Mouse (Mus musculus) heart, embryonic 15.5 days (tissue): Measurements from ENCODE around the gene Eefsec. TPM values are rescaled to one million over a fixed set of nuclear protein-coding genes. Genes with fewer than 3 reads are reported as not detected.

Experiments used
- ATAC-seq: fragments of 200-750 bp; cut with Nextera tagmentation; replicated peaks from 2 replicates; pipeline ENCODE4 v1.8.0; 2017; ENCODE audit warnings: low read depth, moderate TSS enrichment; ENCODE audit not compliant: insufficient number of reproducible peaks, insufficient read depth, low FRiP score
- H3K27ac ChIP-seq: fragments of 300-500 bp; sonication (generic); 2 replicates; pipeline ENCODE4 v1.5.1; 2015; ENCODE audit warnings: mild to moderate bottlenecking, inconsistent platforms
- H3K27me3 ChIP-seq: fragments of 300-500 bp; sonication (generic); 2 replicates; pipeline ENCODE4 v1.6.1; 2015; ENCODE audit warnings: inconsistent platforms
- H3K36me3 ChIP-seq: fragments of 300-500 bp; sonication (generic); 2 replicates; pipeline ENCODE4 v1.6.1; 2015; ENCODE audit warnings: mild to moderate bottlenecking, inconsistent platforms
- H3K4me1 ChIP-seq: fragments of 300-500 bp; sonication (generic); replicated peaks from 2 replicates; pipeline ENCODE4 v1.6.1; 2015; ENCODE audit warnings: inconsistent platforms
- H3K4me2 ChIP-seq: fragments of 300-500 bp; sonication (generic); 2 replicates; pipeline ENCODE4 v1.6.1; 2015; ENCODE audit warnings: inconsistent platforms, mild to moderate bottlenecking, moderate library complexity
- H3K4me3 ChIP-seq: fragments of 300-500 bp; sonication (generic); 2 replicates; pipeline ENCODE4 v1.5.1; 2015; ENCODE audit warnings: mild to moderate bottlenecking, inconsistent platforms
- H3K9ac ChIP-seq: fragments of 300-500 bp; sonication (generic); 2 replicates; pipeline ENCODE4 v1.6.1; 2015; ENCODE audit warnings: mild to moderate bottlenecking, inconsistent platforms
- H3K9me3 ChIP-seq: fragments of 300-500 bp; sonication (generic); replicated peaks from 2 replicates; pipeline ENCODE4 v1.6.1; 2016; ENCODE audit warnings: inconsistent platforms
- WGBS: fragments of 180-500 bp; shearing (Covaris S2); methylation state at CpG from one replicate; pipeline ENCODE4 v1.1.7; 2015; ENCODE audit warnings: mixed read lengths; 5-methylcytosine and 5-hydroxymethylcytosine counted together
- polyA plus RNA-seq: library from polyadenylated mRNA; unstranded; fragments of >200 nt; fragmentation: Nextera tagmentation; extraction: Ambion mirVana; gene quantifications from 2 replicates; pipeline ENCODE4 v1.2.1, GENCODE M21; 2015

The Eefsec gene
- polyA plus RNA-seq, 1 experiment from 2014 or later: 16.4 TPM

- Histone ChIP-seq H3K36me3 (no peaks in the 10 kb centered on the region), H3K4me1 (peaks cover 15% of the 10 kb centered on the region), H3K4me3 (no peak overlapping the region), H3K9me3 (no peaks in the 10 kb centered on the region), H3K9ac (no peak overlapping the region), H3K27me3 (peaks cover 2% of the 10 kb centered on the region; the same call in 1 of the 2 replicates), H3K27ac (no peak overlapping the region), H3K4me2 (no peak overlapping the region)
- ATAC-seq: no peak
- WGBS: 13% methylated on average over 4 of the region's 4 CpGs
These were observed 190.9 kb downstream of the Eefsec start for GRCm38 (mm10) chr6:88255435-88255834.

- Histone ChIP-seq H3K9me3 (no peaks in the 10 kb centered on the region), H3K4me2 (no peak overlapping the region), H3K27ac (no peak overlapping the region), H3K4me1 (peaks cover 15% of the 10 kb centered on the region), H3K4me3 (no peak overlapping the region), H3K36me3 (no peaks in the 10 kb centered on the region), H3K9ac (no peak overlapping the region), H3K27me3 (peaks cover 2% of the 10 kb centered on the region; the same call in 1 of the 2 replicates)
- WGBS: 55% methylated on average over 6 of the region's 6 CpGs
- ATAC-seq: no peak
These were observed 192.3 kb downstream of the Eefsec start for GRCm38 (mm10) chr6:88254082-88254481.

- Histone ChIP-seq H3K4me1 (peaks cover 24% of the 10 kb centered on the region), H3K27ac (no peak overlapping the region), H3K9ac (no peak overlapping the region), H3K4me3 (no peak overlapping the region), H3K4me2 (no peak overlapping the region), H3K9me3 (no peaks in the 10 kb centered on the region), H3K36me3 (no peaks in the 10 kb centered on the region), H3K27me3 (peaks cover 2% of the 10 kb centered on the region; the same call in 1 of the 2 replicates)
- no peak for ATAC-seq
- WGBS: 50% methylated on average over 7 of the region's 7 CpGs
These were observed 194.4 kb downstream of the Eefsec start for GRCm38 (mm10) chr6:88251798-88252478.

DNA sequence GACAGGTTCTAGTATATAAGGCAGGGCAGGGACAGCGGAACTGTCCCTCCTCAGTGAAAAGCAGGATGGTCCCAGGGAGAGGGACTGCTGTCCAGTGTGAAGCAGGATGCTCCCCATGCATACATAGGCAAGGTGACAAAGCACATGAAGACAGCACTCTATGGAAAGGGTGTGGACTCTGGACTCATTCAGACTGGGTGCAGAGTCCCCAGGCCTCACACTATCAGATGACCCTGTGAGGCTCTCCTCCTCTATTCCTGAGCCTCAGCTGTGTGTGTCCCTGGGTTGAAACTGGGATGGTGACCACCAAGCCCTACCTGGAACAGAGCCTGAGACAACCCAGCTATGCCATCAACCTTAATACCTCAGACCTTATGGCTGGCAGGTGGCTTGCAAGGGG, 194.9 kb downstream of the Eefsec start:
- H3K4me3 ChIP-seq: no peak overlapping the region
- 100% methylated on average over 1 of the region's 1 CpGs for WGBS
- H3K27ac ChIP-seq: no peak overlapping the region
- no peak overlapping the region for H3K4me2 ChIP-seq
- no peaks in the 10 kb centered on the region for H3K9me3 ChIP-seq
- H3K4me1 ChIP-seq: peaks cover 21% of the 10 kb centered on the region
- no peaks in the 10 kb centered on the region for H3K36me3 ChIP-seq
- peaks cover 6% of the 10 kb centered on the region; the same call in 1 of the 2 replicates for H3K27me3 ChIP-seq
- H3K9ac ChIP-seq: no peak overlapping the region
- no peak for ATAC-seq

GRCm38 (mm10) chr6:88249231-88249630, 197.1 kb downstream of the Eefsec start:
- peaks cover 9% of the 10 kb centered on the region for H3K4me1 ChIP-seq
- H3K27ac ChIP-seq: no peak overlapping the region
- H3K4me3 ChIP-seq: no peak overlapping the region
- H3K4me2 ChIP-seq: no peak overlapping the region
- H3K36me3 ChIP-seq: no peaks in the 10 kb centered on the region
- no peak overlapping the region for H3K9ac ChIP-seq
- 79% methylated on average over 1 of the region's 1 CpGs for WGBS
- no peaks in the 10 kb centered on the region for H3K9me3 ChIP-seq
- no peak for ATAC-seq
- peaks cover 7% of the 10 kb centered on the region; the same call in 1 of the 2 replicates for H3K27me3 ChIP-seq

DNA sequence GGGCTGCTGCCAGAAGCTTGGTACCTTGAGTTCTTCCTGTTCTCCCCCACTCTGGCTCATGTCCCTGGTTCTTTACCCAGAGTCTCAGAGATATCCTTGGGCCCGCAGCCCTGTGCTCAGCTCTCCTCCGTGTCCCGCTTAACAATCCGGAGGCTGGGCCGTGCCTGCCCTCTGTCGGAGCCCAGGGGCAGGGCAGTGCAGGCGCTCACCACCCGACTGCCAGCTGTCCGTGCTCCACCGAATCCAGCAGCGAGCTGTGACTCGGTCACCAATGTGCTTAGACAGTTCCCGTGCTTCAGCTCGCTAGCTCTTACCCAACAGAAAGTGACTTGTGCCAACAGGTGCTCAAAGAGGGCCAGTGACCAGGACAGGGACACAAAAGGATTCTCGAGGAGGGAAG, 203.7 kb downstream of the Eefsec start:
- 3% methylated on average over 15 of the region's 15 CpGs for WGBS

DNA sequence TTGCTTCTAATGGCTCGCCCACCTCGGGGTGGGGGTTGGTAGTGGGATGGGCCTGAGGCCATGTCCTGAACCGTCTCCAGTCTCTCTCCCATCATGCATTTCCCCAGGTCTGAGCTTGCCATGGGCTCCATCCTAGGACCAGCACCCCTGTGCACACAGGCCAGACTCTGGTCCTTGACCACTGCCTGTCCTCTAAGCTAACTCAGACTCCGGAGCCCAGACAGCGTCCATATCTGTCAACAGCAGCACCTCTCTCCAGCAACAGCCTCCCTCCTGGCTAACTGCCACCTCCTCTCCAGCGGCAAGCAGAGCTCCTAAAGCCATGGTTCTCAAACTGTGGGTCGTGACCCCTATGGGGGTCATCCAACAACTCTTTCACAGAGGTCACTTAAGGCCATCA, 209.8 kb downstream of the Eefsec start:
- Histone ChIP-seq H3K27me3 (peaks cover 67% of the 10 kb centered on the region), H3K36me3 (no peaks in the 10 kb centered on the region), H3K9ac (no peak overlapping the region), H3K4me2 (peak overlapping the region; percentile 51), H3K9me3 (no peaks in the 10 kb centered on the region), H3K4me1 (peaks cover 14% of the 10 kb centered on the region), H3K27ac (no peak overlapping the region), H3K4me3 (no peak overlapping the region)
- 9% methylated on average over 7 of the region's 7 CpGs for WGBS
- no peak for ATAC-seq

More for the DNA sequence above, 203.7 kb downstream of the Eefsec start:
- no peaks in the 10 kb centered on the region for H3K9me3 ChIP-seq
- H3K4me1 ChIP-seq: no peaks in the 10 kb centered on the region; the same call in 1 of the 2 replicates
- peak; percentile 63; the same call in 1 of the 2 replicates for ATAC-seq
- no peak overlapping the region for H3K9ac ChIP-seq
- no peak overlapping the region for H3K27ac ChIP-seq
- no peak overlapping the region for H3K4me2 ChIP-seq
- peaks cover 43% of the 10 kb centered on the region for H3K27me3 ChIP-seq
- H3K36me3 ChIP-seq: no peaks in the 10 kb centered on the region
- H3K4me3 ChIP-seq: no peak overlapping the region

- WGBS: 2% methylated on average over 17 of the region's 17 CpGs
- no peaks in the 10 kb centered on the region for H3K9me3 ChIP-seq
- no peaks in the 10 kb centered on the region for H3K36me3 ChIP-seq
- H3K27me3 ChIP-seq: peaks cover 65% of the 10 kb centered on the region
- H3K4me3 ChIP-seq: 0 out of 2 replicates have a peak overlapping the region, but pooled peaks have one; percentile 7
- H3K4me1 ChIP-seq: peaks cover 14% of the 10 kb centered on the region
- ATAC-seq: no peak
- 0 out of 2 replicates have a peak overlapping the region, but pooled peaks have one; percentile 23 for H3K9ac ChIP-seq
- no peak overlapping the region for H3K27ac ChIP-seq
- H3K4me2 ChIP-seq: peak overlapping the region; percentile 51
These were observed 210.4 kb downstream of the Eefsec start for GRCm38 (mm10) chr6:88235983-88236382.

DNA sequence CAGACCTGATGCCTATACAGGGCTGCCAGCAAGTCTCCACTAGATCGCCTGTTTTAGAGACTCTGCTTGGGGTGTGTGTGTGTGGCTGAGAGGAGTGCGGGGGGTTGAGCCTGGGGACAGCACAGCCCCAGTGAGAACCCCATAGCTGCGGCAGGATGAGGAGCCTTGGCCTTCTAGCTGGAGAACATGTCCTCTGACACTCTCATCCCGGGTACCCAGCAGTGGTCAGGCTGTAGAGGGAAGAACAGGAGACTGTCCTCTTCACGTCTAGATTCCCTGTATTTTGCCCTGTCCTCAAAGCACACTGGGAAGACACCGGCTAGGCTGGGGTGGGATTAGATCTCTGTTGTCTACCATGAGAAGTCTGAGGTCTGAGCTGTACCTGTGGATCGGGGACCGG, 210.9 kb downstream of the Eefsec start:
- Histone ChIP-seq H3K27me3 (peaks cover 63% of the 10 kb centered on the region), H3K36me3 (no peaks in the 10 kb centered on the region), H3K27ac (no peak overlapping the region), H3K4me3 (no peak overlapping the region), H3K9ac (no peak overlapping the region), H3K9me3 (no peaks in the 10 kb centered on the region), H3K4me2 (no peak overlapping the region), H3K4me1 (peaks cover 14% of the 10 kb centered on the region)
- ATAC-seq: no peak
- 28% methylated on average over 8 of the region's 8 CpGs for WGBS

DNA sequence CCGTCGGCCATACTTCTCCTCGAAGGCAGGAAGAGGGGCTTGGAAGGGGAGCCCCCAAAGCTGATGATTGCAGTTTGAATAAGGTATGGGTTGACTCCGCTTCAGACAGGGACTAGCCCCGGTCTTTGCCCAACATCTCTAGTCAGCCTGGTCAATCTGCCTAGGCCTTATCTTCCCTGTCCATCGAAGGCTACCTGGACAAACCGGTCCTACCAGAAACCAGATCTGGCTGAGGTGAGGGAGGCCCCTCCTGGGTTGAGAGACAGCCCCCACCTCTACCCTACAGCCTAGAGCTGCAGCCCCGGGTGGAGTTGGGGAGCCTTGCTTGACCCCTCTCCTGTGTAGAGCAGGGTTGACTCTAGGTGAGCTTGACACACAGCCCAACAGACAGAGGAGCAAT, 212.3 kb downstream of the Eefsec start:
- Histone ChIP-seq H3K36me3 (no peaks in the 10 kb centered on the region), H3K27ac (no peak overlapping the region), H3K9me3 (no peaks in the 10 kb centered on the region), H3K9ac (no peak overlapping the region), H3K4me3 (no peak overlapping the region), H3K4me2 (no peak overlapping the region), H3K27me3 (peaks cover 69% of the 10 kb centered on the region), H3K4me1 (peaks cover 14% of the 10 kb centered on the region)
- no peak for ATAC-seq
- 72% methylated on average over 8 of the region's 8 CpGs for WGBS

DNA sequence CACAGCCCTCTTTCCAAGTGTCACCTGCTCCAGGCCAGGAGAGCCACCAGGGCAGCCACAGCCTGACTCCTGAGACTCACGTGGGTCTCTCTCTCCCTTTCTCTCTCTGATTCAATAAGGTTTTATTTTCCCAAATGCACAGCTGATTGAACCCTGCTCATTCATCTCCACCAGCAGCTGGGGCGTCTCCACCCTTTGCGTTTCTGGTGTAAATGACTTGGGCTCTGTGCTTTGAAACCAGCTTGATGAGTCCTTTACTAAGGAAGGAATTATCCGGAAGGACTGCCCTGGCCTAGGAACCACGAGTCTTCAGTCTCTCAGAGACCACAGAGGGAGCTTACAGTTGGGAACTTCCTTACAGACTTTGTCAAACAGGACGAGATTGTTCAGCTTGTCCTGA, 214.1 kb downstream of the Eefsec start:
- no peak overlapping the region for H3K9ac ChIP-seq
- no peaks in the 10 kb centered on the region for H3K36me3 ChIP-seq
- H3K27me3 ChIP-seq: peaks cover 75% of the 10 kb centered on the region
- WGBS: 60% methylated on average over 6 of the region's 6 CpGs
- ATAC-seq: no peak
- peaks cover 14% of the 10 kb centered on the region for H3K4me1 ChIP-seq
- no peak overlapping the region for H3K27ac ChIP-seq
- H3K4me3 ChIP-seq: no peak overlapping the region
- H3K9me3 ChIP-seq: no peaks in the 10 kb centered on the region
- no peak overlapping the region for H3K4me2 ChIP-seq

DNA sequence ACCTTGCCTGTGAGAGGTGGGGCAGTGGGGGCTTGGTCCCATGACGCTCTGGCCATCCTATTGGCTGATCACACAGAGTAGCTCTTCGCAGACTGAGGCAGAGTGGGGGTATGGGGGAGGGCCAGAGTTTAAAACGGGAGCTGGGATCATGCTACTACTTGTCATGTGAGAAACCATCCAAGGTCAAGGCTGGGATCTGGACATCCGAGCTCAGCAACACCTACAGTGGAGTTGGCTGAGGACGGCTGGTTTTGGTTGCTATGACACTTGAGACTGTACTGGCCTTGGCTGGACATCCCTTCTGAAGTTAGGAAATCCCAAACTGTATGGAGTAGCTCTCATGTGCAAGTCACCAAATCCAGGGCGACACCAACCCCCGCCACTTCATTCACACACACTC, 214.5 kb downstream of the Eefsec start:
- WGBS: 63% methylated on average over 7 of the region's 7 CpGs
- H3K4me2 ChIP-seq: no peak overlapping the region
- H3K27ac ChIP-seq: no peak overlapping the region
- H3K4me1 ChIP-seq: peaks cover 12% of the 10 kb centered on the region
- ATAC-seq: no peak
- no peaks in the 10 kb centered on the region for H3K9me3 ChIP-seq
- H3K4me3 ChIP-seq: no peak overlapping the region
- H3K36me3 ChIP-seq: no peaks in the 10 kb centered on the region
- no peak overlapping the region for H3K9ac ChIP-seq
- peaks cover 73% of the 10 kb centered on the region for H3K27me3 ChIP-seq
